Comparison of ENCODE assay signal across 20 mouse cellular contexts in genomic region chr5:148565636-148566035, GRCm38 (mm10).
"Had no signal": no experiment of that assay in that cellular context is flagged by ENCODE, and none has a peak within 500 bp of the region (broad histone marks: within the 10 kb centered on the region; RNA-seq: fewer than 3 reads in every experiment).

No protein-coding gene starts in this region.

- H3K4me1 ChIP-seq: liver, embryonic 15.5 days; lung, embryonic 15.5 days; midbrain, embryonic 12.5 days; neural tube, embryonic 13.5 days; stomach, embryonic 15.5 days had no signal

- H3K27ac ChIP-seq: kidney, embryonic 15.5 days; liver, embryonic 15.5 days; lung, embryonic 15.5 days; midbrain, embryonic 12.5 days; neural tube, embryonic 13.5 days; stomach, embryonic 15.5 days had no signal

- H3K4me3 ChIP-seq: kidney, embryonic 15.5 days; liver, embryonic 15.5 days; lung, embryonic 15.5 days; midbrain, embryonic 12.5 days; myocyte; neural tube, embryonic 13.5 days; stomach, embryonic 15.5 days had no signal

- H3K4me2 ChIP-seq: kidney, embryonic 15.5 days; liver, embryonic 15.5 days; lung, embryonic 15.5 days; midbrain, embryonic 12.5 days; neural tube, embryonic 13.5 days; stomach, embryonic 15.5 days had no signal

- H3K36me3 ChIP-seq: kidney, embryonic 15.5 days; liver, embryonic 15.5 days; lung, embryonic 15.5 days; midbrain, embryonic 12.5 days; neural tube, embryonic 13.5 days; stomach, embryonic 15.5 days had no signal

- H3K9ac ChIP-seq: kidney, embryonic 15.5 days; liver, embryonic 15.5 days; lung, embryonic 15.5 days; midbrain, embryonic 12.5 days; neural tube, embryonic 13.5 days; stomach, embryonic 15.5 days had no signal

- ATAC-seq: midbrain, embryonic 16.5 days had no signal

- H3K27me3 ChIP-seq: kidney, embryonic 15.5 days; liver, embryonic 15.5 days; lung, embryonic 15.5 days; midbrain, embryonic 12.5 days; neural tube, embryonic 13.5 days; stomach, embryonic 15.5 days had no signal

- DNase-seq: kidney, adult 11 months; kidney, adult 8-10 months; kidney, postnatal 14 days; kidney, postnatal 4 days; lung, adult 18-20 months; lung, postnatal 10 days; lung, postnatal 36 days; retina, postnatal 1 day; right cerebral cortex, postnatal 25 days; spleen, adult 18-20 months; thymus, adult 2 months; thymus, postnatal 14 days had no signal

- H3K9me3 ChIP-seq: kidney, embryonic 15.5 days; liver, embryonic 15.5 days; lung, embryonic 15.5 days; midbrain, embryonic 12.5 days; neural tube, embryonic 13.5 days; stomach, embryonic 15.5 days had no signal
